Mouse (Mus musculus): ENCODE measurements around the gene Trpv1. TPM values are rescaled to one million over a fixed set of nuclear protein-coding genes. Genes with fewer than 3 reads are reported as not detected.

Gene Trpv1
- polyA plus RNA-seq, 1 experiment = not detected

- Histone ChIP-seq H3K4me3 (replicated peaks) (no peak overlapping the region), H3K36me3 (ENCODE audit: control insufficient read depth) (no peaks in the 10 kb centered on the region), H3K27me3 (ENCODE audit: control insufficient read depth) (no peaks in the 10 kb centered on the region), H3K9me3 (ENCODE audit: control insufficient read depth, low read length) (no peaks in the 10 kb centered on the region), H3K4me1 (ENCODE audit: control insufficient read depth) (no peaks in the 10 kb centered on the region)
- TF ChIP-seq GATA1 (IDR thresholded peaks at IDR 0.05; ENCODE audit: low read length) = no peak
- no peak for TF ChIP-seq TAL1 (IDR thresholded peaks at IDR 0.05; ENCODE audit: low read length)
Observed at GRCm38 (mm10) chr11:73258664-73259063, 24.6 kb downstream of the Trpv1 start.

GRCm38 (mm10) chr11:73260457-73260856 is 26.4 kb downstream of the Trpv1 start:
- no peaks in the 10 kb centered on the region for H3K27me3 ChIP-seq (ENCODE audit: control insufficient read depth)
- H3K4me3 ChIP-seq (replicated peaks) = no peak overlapping the region
- H3K36me3 ChIP-seq (ENCODE audit: control insufficient read depth) = no peaks in the 10 kb centered on the region
- no peaks in the 10 kb centered on the region for H3K4me1 ChIP-seq (ENCODE audit: control insufficient read depth)
- TF ChIP-seq GATA1 (IDR thresholded peaks at IDR 0.05; ENCODE audit: low read length) = no peak
- no peak for TF ChIP-seq TAL1 (IDR thresholded peaks at IDR 0.05; ENCODE audit: low read length)
- H3K9me3 ChIP-seq (ENCODE audit: control insufficient read depth, low read length) = no peaks in the 10 kb centered on the region

DNA sequence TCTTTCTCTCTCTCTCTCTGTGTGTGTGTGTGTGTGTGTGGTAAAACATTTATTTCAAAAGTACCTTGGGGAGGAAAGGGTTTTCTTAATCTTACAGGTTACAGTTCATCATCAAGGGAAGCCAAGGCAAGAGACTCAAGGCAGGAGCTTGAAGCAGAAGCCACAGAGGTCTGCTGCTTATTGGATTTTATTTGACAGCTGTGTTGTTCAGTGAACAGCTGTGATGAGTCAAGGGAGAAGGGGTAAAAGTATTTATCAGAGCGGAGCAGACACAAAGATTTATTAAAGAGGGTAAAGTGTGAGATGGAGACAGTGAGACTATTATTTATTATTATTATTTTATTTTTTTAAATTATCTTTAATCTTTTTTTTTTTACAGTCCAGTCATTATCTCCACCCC is 27.3 kb downstream of the Trpv1 start:
- Histone ChIP-seq H3K4me1 (ENCODE audit: control insufficient read depth) (no peaks in the 10 kb centered on the region), H3K4me3 (replicated peaks) (no peak overlapping the region), H3K27me3 (ENCODE audit: control insufficient read depth) (no peaks in the 10 kb centered on the region), H3K9me3 (ENCODE audit: control insufficient read depth, low read length) (no peaks in the 10 kb centered on the region), H3K36me3 (ENCODE audit: control insufficient read depth) (no peaks in the 10 kb centered on the region)
- TF ChIP-seq GATA1 (IDR thresholded peaks at IDR 0.05; ENCODE audit: low read length) (no peak), TAL1 (IDR thresholded peaks at IDR 0.05; ENCODE audit: low read length) (no peak)

DNA sequence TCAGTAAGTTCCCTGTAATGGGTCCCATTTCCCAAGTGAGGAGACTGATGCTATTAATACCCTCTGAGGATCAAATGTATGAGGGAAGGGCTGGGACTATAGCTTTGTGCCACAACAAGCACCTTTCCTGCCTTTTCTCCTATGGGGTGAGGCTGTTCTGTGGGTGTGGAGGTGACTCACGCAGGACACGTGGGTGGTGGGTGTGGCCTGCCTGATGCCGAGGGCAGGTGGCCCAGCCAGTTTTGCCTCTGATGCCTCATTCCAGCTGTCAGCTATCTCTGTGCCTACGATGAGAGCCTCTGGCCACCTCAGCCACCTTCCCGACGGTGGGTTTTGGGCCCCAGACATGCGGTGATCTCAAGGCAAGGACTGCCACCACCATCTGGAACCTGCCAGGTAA is 33.2 kb downstream of the Trpv1 start, which contains the start of gene Trpv3:
TSS of gene Trpv3 (plus strand) at position 122 of the 400 bp plus-strand sequence.
- TF ChIP-seq GATA1 (IDR thresholded peaks at IDR 0.05; ENCODE audit: low read length) (no peak), TAL1 (IDR thresholded peaks at IDR 0.05; ENCODE audit: low read length) (no peak)
- Histone ChIP-seq H3K9me3 (ENCODE audit: control insufficient read depth, low read length) (no peaks in the 10 kb centered on the region), H3K36me3 (ENCODE audit: control insufficient read depth) (no peaks in the 10 kb centered on the region), H3K4me3 (replicated peaks) (no peak within 1 kb of the TSS), H3K27me3 (ENCODE audit: control insufficient read depth) (no peaks in the 10 kb centered on the region), H3K4me1 (ENCODE audit: control insufficient read depth) (no peaks in the 10 kb centered on the region)

DNA sequence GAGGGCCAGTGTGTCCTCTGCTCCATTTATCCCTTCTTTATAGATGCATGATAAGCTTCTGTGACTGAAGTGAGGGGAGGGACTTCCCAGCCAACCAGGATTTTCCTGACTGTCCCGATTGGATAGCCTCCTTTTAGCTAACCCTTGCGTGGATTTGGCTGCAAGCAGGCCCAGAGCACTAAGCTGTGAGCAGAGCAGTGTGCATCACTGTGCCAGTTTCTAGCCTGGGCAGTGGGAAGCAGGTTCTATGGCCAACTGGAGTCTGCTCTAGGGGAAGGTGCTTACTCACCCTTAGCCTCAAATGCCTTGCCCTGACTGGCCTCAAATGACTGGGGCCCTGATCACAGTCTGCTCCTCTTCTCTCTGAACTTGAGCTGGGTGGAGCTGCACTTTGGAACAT is 40.7 kb downstream of the Trpv1 start:
- TF ChIP-seq TAL1 (IDR thresholded peaks at IDR 0.05; ENCODE audit: low read length) (no peak), GATA1 (IDR thresholded peaks at IDR 0.05; ENCODE audit: low read length) (no peak)
- Histone ChIP-seq H3K4me1 (ENCODE audit: control insufficient read depth) (no peaks in the 10 kb centered on the region), H3K36me3 (ENCODE audit: control insufficient read depth) (no peaks in the 10 kb centered on the region), H3K9me3 (ENCODE audit: control insufficient read depth, low read length) (no peaks in the 10 kb centered on the region), H3K27me3 (ENCODE audit: control insufficient read depth) (no peaks in the 10 kb centered on the region), H3K4me3 (replicated peaks) (no peak overlapping the region)

GRCm38 (mm10) chr11:73280710-73281109 is 46.6 kb downstream of the Trpv1 start:
- H3K36me3 ChIP-seq (ENCODE audit: control insufficient read depth) = no peaks in the 10 kb centered on the region
- H3K9me3 ChIP-seq (ENCODE audit: control insufficient read depth, low read length) = no peaks in the 10 kb centered on the region
- no peaks in the 10 kb centered on the region for H3K27me3 ChIP-seq (ENCODE audit: control insufficient read depth)
- H3K4me1 ChIP-seq (ENCODE audit: control insufficient read depth) = no peaks in the 10 kb centered on the region
- TF ChIP-seq TAL1 (IDR thresholded peaks at IDR 0.05; ENCODE audit: low read length) = no peak
- TF ChIP-seq GATA1 (IDR thresholded peaks at IDR 0.05; ENCODE audit: low read length) = no peak
- no peak overlapping the region for H3K4me3 ChIP-seq (replicated peaks)

GRCm38 (mm10) chr11:73281528-73282027 is 47.5 kb downstream of the Trpv1 start:
- Histone ChIP-seq H3K4me1 (ENCODE audit: control insufficient read depth) (no peaks in the 10 kb centered on the region), H3K9me3 (ENCODE audit: control insufficient read depth, low read length) (no peaks in the 10 kb centered on the region), H3K4me3 (replicated peaks) (no peak overlapping the region), H3K27me3 (ENCODE audit: control insufficient read depth) (no peaks in the 10 kb centered on the region), H3K36me3 (ENCODE audit: control insufficient read depth) (no peaks in the 10 kb centered on the region)
- no peak for TF ChIP-seq TAL1 (IDR thresholded peaks at IDR 0.05; ENCODE audit: low read length)
- TF ChIP-seq GATA1 (IDR thresholded peaks at IDR 0.05; ENCODE audit: low read length) = no peak

- no peaks in the 10 kb centered on the region for H3K4me1 ChIP-seq (ENCODE audit: control insufficient read depth)
- no peaks in the 10 kb centered on the region for H3K27me3 ChIP-seq (ENCODE audit: control insufficient read depth)
- H3K9me3 ChIP-seq (ENCODE audit: control insufficient read depth, low read length) = no peaks in the 10 kb centered on the region
- H3K4me3 ChIP-seq (replicated peaks) = no peak overlapping the region
- TF ChIP-seq TAL1 (IDR thresholded peaks at IDR 0.05; ENCODE audit: low read length) (no peak), GATA1 (IDR thresholded peaks at IDR 0.05; ENCODE audit: low read length) (no peak)
- no peaks in the 10 kb centered on the region for H3K36me3 ChIP-seq (ENCODE audit: control insufficient read depth)
Observed at GRCm38 (mm10) chr11:73283369-73283768, 49.3 kb downstream of the Trpv1 start.

- Histone ChIP-seq H3K36me3 (ENCODE audit: control insufficient read depth) (no peaks in the 10 kb centered on the region), H3K9me3 (ENCODE audit: control insufficient read depth, low read length) (no peaks in the 10 kb centered on the region), H3K4me3 (replicated peaks) (no peak overlapping the region), H3K4me1 (ENCODE audit: control insufficient read depth) (no peaks in the 10 kb centered on the region), H3K27me3 (ENCODE audit: control insufficient read depth) (no peaks in the 10 kb centered on the region)
- TF ChIP-seq TAL1 (IDR thresholded peaks at IDR 0.05; ENCODE audit: low read length) = no peak
- no peak for TF ChIP-seq GATA1 (IDR thresholded peaks at IDR 0.05; ENCODE audit: low read length)
Observed at GRCm38 (mm10) chr11:73283926-73284325, 49.8 kb downstream of the Trpv1 start.

- Histone ChIP-seq H3K9me3 (ENCODE audit: control insufficient read depth, low read length) (no peaks in the 10 kb centered on the region), H3K36me3 (ENCODE audit: control insufficient read depth) (no peaks in the 10 kb centered on the region), H3K4me3 (replicated peaks) (no peak overlapping the region), H3K27me3 (ENCODE audit: control insufficient read depth) (no peaks in the 10 kb centered on the region), H3K4me1 (ENCODE audit: control insufficient read depth) (no peaks in the 10 kb centered on the region)
- TF ChIP-seq TAL1 (IDR thresholded peaks at IDR 0.05; ENCODE audit: low read length) (no peak), GATA1 (IDR thresholded peaks at IDR 0.05; ENCODE audit: low read length) (no peak)
Observed at GRCm38 (mm10) chr11:73284351-73284750, 50.3 kb downstream of the Trpv1 start.

All from erythroblast, embryonic 14.5 days (primary cell).